Mouse (Mus musculus): ENCODE data around the gene Zfp992. TPM values are rescaled to one million over a fixed set of nuclear protein-coding genes. Genes with fewer than 3 reads are reported as not detected.
"Not testable (repeated sequence)": the region's sequence is repeated elsewhere in the genome, so short reads cannot be mapped to it uniquely, and the experiment has no call there.

Gene Zfp992
- polyA plus RNA-seq, 1 experiment from 2014 or later = 1.6 TPM

DNA sequence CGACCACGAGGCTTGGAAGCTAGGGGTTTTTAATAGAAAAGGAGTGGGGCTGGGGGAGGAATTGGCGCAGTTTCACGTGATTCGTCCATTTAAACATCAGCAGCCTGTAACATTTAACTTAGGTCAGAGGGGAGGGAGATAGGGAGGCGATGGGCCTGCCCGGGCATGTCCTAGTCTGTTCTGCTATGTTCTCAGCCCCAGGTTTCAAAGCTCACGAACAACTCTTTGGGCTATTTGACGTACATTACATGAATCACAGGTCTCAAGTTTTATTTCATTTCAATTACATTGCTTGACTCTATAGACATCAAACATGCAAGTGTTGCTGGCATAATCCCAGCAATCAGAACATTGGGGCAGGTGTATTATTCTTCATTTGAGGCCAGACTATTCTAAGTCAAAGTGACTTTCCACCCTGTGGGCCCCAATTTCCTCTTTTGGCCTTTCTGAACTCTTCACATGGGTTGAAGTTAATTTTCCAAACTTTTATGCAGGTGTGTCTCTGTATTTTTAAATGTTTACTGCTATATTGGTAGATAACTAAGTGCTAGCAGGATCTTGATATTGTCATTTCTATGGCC lies 49.0 kb downstream of the Zfp992 start:
- ATAC-seq (replicated peaks); H3K9ac ChIP-seq (replicated peaks); H3K36me3 ChIP-seq; H3K4me3 ChIP-seq; H3K27me3 ChIP-seq; H3K27ac ChIP-seq (replicated peaks); H3K4me1 ChIP-seq; H3K4me2 ChIP-seq (replicated peaks): not testable (repeated sequence)
- peaks cover 84% of the 10 kb centered on the region for H3K9me3 ChIP-seq
- 82% methylated on average over 9 of the region's 9 CpGs for WGBS

DNA sequence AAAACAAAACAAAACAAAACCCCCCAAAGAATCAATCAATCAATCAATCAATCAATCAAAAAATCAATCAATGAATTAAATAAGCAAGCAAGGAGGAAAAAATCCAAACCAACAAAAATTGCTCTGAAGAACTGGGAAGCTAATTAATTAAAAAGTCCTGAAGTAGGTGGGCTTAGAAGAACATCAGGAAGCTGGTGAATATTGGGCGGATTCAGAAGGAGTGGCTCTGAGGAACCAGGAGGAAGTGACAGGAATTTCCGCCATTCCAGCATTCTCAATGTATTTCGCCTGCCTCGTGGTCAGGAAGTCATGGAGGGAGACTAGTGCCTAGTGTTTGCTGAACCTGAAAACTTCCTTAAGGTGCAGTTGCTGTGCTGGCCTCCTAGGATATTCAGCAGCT lies 52.9 kb downstream of the Zfp992 start, which contains the start of gene Zfp981:
TSS of gene Zfp981 (plus strand) at position 301 of the 400 bp plus-strand sequence.
- H3K27ac ChIP-seq (replicated peaks); H3K4me3 ChIP-seq; ATAC-seq (replicated peaks); H3K4me2 ChIP-seq (replicated peaks); H3K9ac ChIP-seq (replicated peaks); H3K36me3 ChIP-seq; H3K27me3 ChIP-seq; H3K4me1 ChIP-seq: not testable (repeated sequence)
- 90% methylated on average over 4 of the region's 4 CpGs for WGBS
- H3K9me3 ChIP-seq = peaks cover 50% of the 10 kb centered on the region

DNA sequence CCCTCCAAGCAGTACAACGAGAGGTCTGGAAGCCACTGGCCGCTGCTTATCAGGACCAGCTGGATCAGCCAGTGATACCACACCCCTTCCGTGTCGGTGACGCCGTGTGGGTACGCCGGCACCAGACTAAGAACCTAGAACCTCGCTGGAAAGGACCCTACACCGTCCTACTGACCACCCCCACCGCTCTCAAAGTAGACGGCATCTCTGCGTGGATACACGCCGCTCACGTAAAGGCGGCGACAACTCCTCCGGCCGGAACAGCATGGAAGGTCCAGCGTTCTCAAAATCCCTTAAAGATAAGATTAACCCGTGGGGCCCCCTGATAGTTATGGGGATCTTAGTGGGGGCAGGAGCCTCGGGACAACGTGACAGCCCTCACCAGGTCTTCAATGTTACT lies 60.2 kb downstream of the Zfp992 start:
- WGBS = 96% methylated on average over 22 of the region's 24 CpGs
- H3K9ac ChIP-seq (replicated peaks); H3K4me2 ChIP-seq (replicated peaks); H3K36me3 ChIP-seq; H3K27me3 ChIP-seq; ATAC-seq (replicated peaks); H3K4me1 ChIP-seq; H3K27ac ChIP-seq (replicated peaks); H3K4me3 ChIP-seq: not testable (repeated sequence)
- peaks cover 23% of the 10 kb centered on the region for H3K9me3 ChIP-seq

DNA sequence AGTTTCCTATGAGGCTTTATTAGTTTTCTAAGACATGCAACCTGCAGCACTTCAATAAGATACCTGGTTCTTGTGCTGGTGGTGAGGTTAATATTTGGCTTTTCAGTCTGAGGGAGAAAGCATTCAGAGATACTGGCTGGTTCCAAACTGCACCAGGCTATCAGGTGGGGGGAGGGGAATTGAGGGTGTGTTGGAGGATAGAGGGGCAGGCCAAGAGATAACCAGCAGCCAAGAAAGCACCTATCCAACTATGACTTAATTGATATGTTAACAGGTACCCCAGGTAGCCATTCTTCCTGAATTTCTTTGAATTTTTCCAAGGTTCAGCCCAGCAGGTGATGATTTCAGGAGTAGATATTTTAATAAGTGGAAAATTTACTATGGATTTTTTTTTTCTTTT lies 63.0 kb downstream of the Zfp992 start:
- H3K27me3 ChIP-seq; H3K27ac ChIP-seq (replicated peaks); H3K4me3 ChIP-seq; H3K9ac ChIP-seq (replicated peaks); H3K4me1 ChIP-seq; H3K4me2 ChIP-seq (replicated peaks); H3K36me3 ChIP-seq; ATAC-seq (replicated peaks): not testable (repeated sequence)
- peaks cover 41% of the 10 kb centered on the region for H3K9me3 ChIP-seq

DNA sequence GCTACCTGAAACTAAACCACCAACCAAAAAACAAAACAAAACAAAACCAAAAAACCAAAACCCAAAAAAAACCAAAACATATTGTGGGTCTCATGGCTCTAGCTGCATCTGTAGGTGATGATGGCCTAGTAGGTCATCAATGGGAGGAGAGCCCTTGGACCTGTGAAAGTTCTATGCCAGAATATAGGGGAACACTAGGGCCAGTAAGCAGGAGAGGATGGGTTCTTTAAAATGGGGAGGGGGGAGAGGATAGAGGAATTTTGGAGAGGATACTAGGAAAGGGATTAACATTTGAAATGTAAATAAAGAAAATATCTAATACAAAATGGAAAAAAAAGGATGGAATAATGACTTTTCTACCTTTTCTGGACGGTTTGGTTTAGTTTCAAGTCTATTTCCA lies 67.7 kb downstream of the Zfp992 start:
- H3K9ac ChIP-seq (replicated peaks) = no peak overlapping the region
- no peaks in the 10 kb centered on the region for H3K4me1 ChIP-seq
- no peaks in the 10 kb centered on the region for H3K27me3 ChIP-seq
- H3K9me3 ChIP-seq = peaks cover 78% of the 10 kb centered on the region
- ATAC-seq (replicated peaks) = no peak
- 55% methylated on average over 1 of the region's 1 CpGs for WGBS
- no peaks in the 10 kb centered on the region for H3K36me3 ChIP-seq
- no peak overlapping the region for H3K27ac ChIP-seq (replicated peaks)
- no peak overlapping the region for H3K4me2 ChIP-seq (replicated peaks)
- no peak overlapping the region for H3K4me3 ChIP-seq

DNA sequence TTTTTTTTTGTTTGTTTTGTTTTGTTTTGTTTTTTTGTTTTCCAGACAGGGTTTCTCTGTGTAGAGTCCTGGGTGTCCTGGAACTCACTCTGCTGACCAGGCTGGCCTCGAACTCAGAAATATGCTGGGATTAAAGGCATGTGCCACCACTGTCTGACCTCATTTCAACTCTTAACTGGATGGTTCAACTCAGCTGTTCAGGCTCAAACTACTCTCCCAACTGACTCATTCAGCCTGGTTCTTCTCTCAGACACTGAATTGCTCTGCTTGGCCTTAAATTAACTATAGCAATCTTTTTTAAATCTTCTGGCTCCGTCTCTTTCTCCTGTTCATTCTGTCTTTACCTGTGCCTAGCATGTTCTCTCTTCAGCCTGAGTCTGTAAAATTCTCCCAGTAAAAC lies 68.3 kb downstream of the Zfp992 start:
- not testable (repeated sequence) for ATAC-seq (replicated peaks); H3K27ac ChIP-seq (replicated peaks); H3K4me2 ChIP-seq (replicated peaks); H3K27me3 ChIP-seq; H3K4me3 ChIP-seq; H3K36me3 ChIP-seq; H3K4me1 ChIP-seq; H3K9ac ChIP-seq (replicated peaks)
- H3K9me3 ChIP-seq = peaks cover 79% of the 10 kb centered on the region
- WGBS = 64% methylated on average over 2 of the region's 2 CpGs

Other genes with a start within 250 kb of the Zfp992 start
- gene Zfp981, start 53.0 kb downstream of the Zfp992 start, polyA plus RNA-seq (2015; fragmentation: Nextera tagmentation; extraction: Ambion mirVana) = 0.06 TPM in 1 of 2 replicates, not detected in the other
- gene Zfp993, start 161.9 kb downstream of the Zfp992 start, polyA plus RNA-seq (2015; fragmentation: Nextera tagmentation; extraction: Ambion mirVana) = 0.56 and 1.3 TPM in 2 replicates